Mouse (Mus musculus) G1E (cell line): ENCODE measurements around the gene Rgl3. TPM values are rescaled to one million over a fixed set of nuclear protein-coding genes. Genes with fewer than 3 reads are reported as not detected.

ENCODE experiments used
- ATAC-seq: 2 replicates; pipeline ENCODE4 v1.8.0; 2016; ENCODE audit warnings: mild to moderate bottlenecking; ENCODE audit not compliant: insufficient number of reproducible peaks, poor library complexity, low FRiP score, severe bottlenecking; ENCODE audit errors: extremely low read depth
- DNase-seq: peaks from one replicate; pipeline ENCODE4 v3.0.0; 2012; ENCODE audit warnings: low spot score
- H3K27me3 ChIP-seq: 2 replicates; pipeline ENCODE4 v1.6.1; 2012; ENCODE audit warnings: mild to moderate bottlenecking, low read length, inconsistent platforms; ENCODE audit not compliant: insufficient read depth
- H3K36me3 ChIP-seq: replicated peaks from 2 replicates; pipeline ENCODE3; 2012; ENCODE audit warnings: mild to moderate bottlenecking, inconsistent platforms
- H3K4me1 ChIP-seq: 2 replicates; pipeline ENCODE4 v1.6.1; 2012; ENCODE audit warnings: low read depth, low read length, inconsistent platforms, mixed read lengths; ENCODE audit not compliant: insufficient read depth
- H3K4me3 ChIP-seq: 2 replicates; pipeline ENCODE4 v1.5.1; 2012; ENCODE audit warnings: low read depth, mild to moderate bottlenecking, inconsistent platforms, low read length, moderate library complexity, mixed read lengths
- H3K9me3 ChIP-seq: replicated peaks from 2 replicates; pipeline ENCODE4 v1.6.1; 2012; ENCODE audit warnings: inconsistent platforms
- CTCF ChIP-seq: IDR thresholded peaks from 2 replicates; pipeline ENCODE4 v1.5.1; 2012; ENCODE audit warnings: low read depth, low read length, inconsistent platforms, mixed read lengths
- GATA1 ChIP-seq: IDR thresholded peaks from 2 replicates; pipeline ENCODE4 v1.6.1; 2012; ENCODE audit warnings: borderline replicate concordance, low read length, inconsistent platforms, mixed read lengths
- GATA2 ChIP-seq: IDR thresholded peaks from 2 replicates; pipeline ENCODE4 v1.6.1; 2012; ENCODE audit warnings: low read depth, low read length, inconsistent platforms, borderline replicate concordance
- POLR2AphosphoS5 ChIP-seq: IDR thresholded peaks from 2 replicates; pipeline ENCODE4 v1.6.1; 2012; ENCODE audit warnings: low read depth, low read length, inconsistent platforms; ENCODE audit not compliant: insufficient replicate concordance
- TAL1 ChIP-seq: conservative IDR thresholded peaks from 2 replicates; pipeline ENCODE4 v1.6.1; 2012; ENCODE audit warnings: low read depth, low read length, inconsistent platforms, mixed read lengths
- polyA plus RNA-seq: library from polyadenylated mRNA; stranded (reverse); fragments of >175 nt; gene quantifications from 2 replicates; pipeline ENCODE4 v1.2.3, GENCODE M21; 2012
- total RNA-seq, 2 experiments: library from RNA; stranded (forward) in 1 of 2; stranded (reverse) in 1 of 2; fragments of 200-1000 nt in 1 of 2; fragments of >200 nt in 1 of 2; fragmentation: Nextera tagmentation in 1 of 2; gene quantifications; 2 replicates each; pipeline ENCODE4 v1.2.3; 2014 to 2017

Rgl3 gene
- total and polyA plus RNA-seq, 3 experiments = 0.05 TPM; not detected in 2

DNA sequence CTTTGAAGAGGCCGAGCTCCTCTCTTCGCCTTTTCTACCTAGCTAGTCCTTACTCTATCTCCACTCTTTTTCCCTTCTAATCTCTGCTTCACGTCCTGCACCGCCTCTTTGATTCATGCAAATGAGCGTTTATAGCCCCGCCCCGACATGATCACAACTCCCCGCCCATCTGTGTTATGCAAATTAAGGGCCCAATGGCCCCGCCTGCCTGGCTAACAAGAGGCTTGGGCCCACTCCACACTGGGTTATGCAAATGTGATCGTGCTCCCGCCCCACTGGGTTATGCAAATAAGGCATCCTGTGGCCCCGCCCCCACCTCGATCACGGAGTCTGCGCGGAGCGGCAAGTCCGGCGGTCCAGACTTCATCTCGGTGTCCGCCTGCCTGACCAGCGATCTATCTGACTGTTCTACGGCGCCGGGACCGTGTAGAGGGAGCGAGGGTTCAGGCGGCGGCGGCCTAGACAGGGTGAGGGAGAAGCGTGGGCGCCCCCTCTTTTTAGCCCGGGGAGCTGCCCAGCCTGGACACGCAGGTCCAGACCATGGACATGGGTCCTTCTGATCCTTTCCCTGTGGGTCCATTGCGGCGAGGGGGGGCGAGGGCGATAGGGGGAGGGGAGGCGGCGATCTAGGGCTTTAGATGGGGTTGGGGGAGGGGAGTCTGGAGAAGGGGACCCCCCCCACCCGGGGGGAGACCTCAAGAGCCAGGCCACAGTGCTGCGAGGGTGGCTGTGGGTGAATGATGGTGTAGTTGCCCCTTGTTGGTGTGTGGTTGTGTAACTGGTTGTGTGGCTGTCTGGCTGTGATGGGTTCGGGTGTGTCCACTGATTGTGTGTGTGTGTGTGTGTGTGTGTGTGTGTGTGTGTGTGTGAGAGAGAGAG is 52.3 kb downstream of the Rgl3 start, which contains the start of gene Plppr2:
TSS of gene Plppr2 (plus strand) at position 342 of the 879 bp plus-strand sequence.
- peaks cover 39% of the 10 kb centered on the region for H3K4me1 ChIP-seq
- TF ChIP-seq CTCF (no peak), GATA2 (no peak), GATA1 (no peak)
- peaks cover 12% of the 10 kb centered on the region; the same call in 1 of the 2 replicates for H3K27me3 ChIP-seq
- no peaks in the 10 kb centered on the region for H3K9me3 ChIP-seq
- peak within 1 kb of the TSS; percentile 74 for H3K4me3 ChIP-seq
- DNase-seq (peak; percentile 56), ATAC-seq (peak; percentile 99)
- no peaks in the 10 kb centered on the region for H3K36me3 ChIP-seq

DNA sequence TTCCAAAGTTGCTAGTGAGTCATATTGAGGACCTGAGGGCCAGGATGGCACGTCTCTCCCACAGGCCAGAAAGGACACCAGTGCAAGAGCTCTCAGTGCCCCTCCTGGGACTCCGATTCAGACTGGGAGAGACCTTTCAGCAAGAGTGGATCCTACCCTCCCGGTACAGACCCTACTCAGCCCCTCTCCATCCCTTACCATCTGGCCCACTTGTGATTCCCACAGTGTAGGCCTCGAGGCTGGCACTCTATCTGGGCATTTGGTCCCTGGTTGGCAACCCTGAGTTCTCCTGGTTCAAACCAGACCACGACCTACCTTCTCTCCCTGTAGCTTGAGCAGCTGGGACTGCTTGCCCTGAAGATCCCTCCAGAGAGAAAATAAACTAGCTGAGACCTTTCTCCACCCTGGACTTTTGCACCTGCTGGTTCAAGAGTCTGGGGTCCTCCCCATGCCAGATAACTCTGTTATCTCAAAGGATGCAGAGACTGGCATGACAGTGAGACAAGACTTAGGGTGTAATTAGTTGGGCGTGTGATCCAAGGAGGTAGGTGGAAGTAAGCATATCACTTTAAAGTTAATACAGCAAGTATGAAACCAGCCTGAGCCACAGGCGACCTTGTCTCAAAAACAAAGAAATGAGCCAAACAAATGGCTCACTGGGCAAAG is 53.6 kb downstream of the Rgl3 start:
- peaks cover 11% of the 10 kb centered on the region; the same call in 1 of the 2 replicates for H3K27me3 ChIP-seq
- no peak overlapping the region for H3K4me3 ChIP-seq
- DNase-seq = no peak
- ATAC-seq = no peak
- H3K9me3 ChIP-seq = no peaks in the 10 kb centered on the region
- no peaks in the 10 kb centered on the region for H3K36me3 ChIP-seq
- peaks cover 44% of the 10 kb centered on the region for H3K4me1 ChIP-seq
- TF ChIP-seq CTCF (no peak), POLR2AphosphoS5 (no peak), GATA2 (no peak), TAL1 (no peak), GATA1 (no peak)

DNA sequence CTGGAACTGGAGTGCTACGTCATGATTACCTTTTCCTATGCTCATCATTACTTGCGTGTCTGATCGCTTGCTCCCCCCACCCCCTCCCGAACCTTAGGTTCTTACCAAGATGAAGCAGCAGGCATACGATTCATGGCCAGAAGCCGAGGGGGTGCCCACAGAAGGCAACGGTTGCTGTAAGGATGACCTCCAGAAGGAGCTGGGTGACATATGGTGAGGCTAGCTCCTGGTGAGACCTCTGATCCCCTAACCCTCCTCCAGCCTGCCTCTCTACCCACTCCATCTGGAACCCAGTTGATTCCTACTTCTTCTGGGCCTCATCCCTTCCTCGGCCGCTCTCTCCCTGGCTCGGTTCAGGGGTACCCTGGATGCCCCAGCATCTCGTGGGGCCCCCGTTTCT is 55.2 kb downstream of the Rgl3 start:
- Histone ChIP-seq H3K4me3 (no peak overlapping the region), H3K9me3 (no peaks in the 10 kb centered on the region), H3K4me1 (peaks cover 44% of the 10 kb centered on the region), H3K27me3 (peaks cover 9% of the 10 kb centered on the region; the same call in 1 of the 2 replicates), H3K36me3 (no peaks in the 10 kb centered on the region)
- DNase-seq (no peak), ATAC-seq (no peak)
- TF ChIP-seq CTCF = no peak

DNA sequence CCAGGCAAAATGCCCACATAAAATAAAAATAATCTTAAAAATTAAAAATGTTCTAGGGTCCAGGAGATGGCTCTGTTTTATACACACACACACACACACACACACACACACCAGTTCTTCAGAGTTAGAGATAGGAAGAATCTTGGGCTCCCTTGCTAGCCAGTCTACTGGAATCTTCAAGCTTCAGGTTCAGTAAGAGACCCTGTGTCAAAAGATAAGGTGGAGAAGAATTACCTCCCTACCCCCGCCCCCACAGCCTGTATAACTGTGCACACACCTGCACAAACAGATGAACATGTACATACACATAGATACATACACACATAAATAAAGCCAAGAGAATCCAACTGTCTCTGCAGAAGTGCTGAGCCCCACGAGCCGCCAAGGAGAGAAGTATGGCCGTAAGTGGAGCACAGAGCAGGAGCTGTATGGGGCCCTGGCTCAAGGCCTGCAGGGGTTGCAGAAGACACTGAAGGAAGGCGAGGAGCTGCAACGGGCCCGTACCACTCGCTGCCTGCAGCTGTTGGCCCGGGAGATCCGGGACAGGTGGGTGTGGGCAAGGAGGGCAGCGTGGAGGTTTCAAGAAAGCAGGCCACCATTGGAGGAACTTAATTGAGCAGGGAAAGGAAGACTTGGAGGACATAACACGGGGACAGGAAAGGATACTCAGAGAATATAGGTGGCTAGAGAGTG is 56.7 kb downstream of the Rgl3 start:
- Histone ChIP-seq H3K36me3 (no peaks in the 10 kb centered on the region), H3K9me3 (no peaks in the 10 kb centered on the region), H3K4me3 (peak overlapping the region; percentile 48), H3K27me3 (peaks cover 8% of the 10 kb centered on the region; the same call in 1 of the 2 replicates), H3K4me1 (peaks cover 48% of the 10 kb centered on the region)
- DNase-seq (no peak), ATAC-seq (no peak)
- TF ChIP-seq CTCF (no peak), TAL1 (no peak), POLR2AphosphoS5 (no peak), GATA2 (no peak), GATA1 (no peak)

DNA sequence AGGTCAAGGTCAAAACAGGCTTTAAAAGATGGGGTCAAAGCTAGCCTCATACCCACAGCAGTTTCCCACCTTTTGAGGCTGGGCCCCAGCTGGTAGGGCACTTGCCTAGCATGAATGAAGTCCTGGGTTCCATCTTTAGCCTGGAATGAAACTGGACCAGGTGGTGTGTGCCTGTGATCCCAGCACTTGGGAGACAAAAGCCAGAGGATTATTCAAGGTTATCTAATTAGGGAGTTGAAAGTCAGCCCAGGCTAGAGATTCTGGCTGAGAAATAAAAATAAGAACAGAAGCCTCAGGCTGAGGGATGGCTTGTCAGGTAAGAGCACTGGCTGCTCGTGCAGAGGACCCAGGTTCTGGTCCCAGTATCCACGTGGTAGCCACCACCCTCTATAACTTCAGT is 57.2 kb downstream of the Rgl3 start:
- peaks cover 8% of the 10 kb centered on the region; the same call in 1 of the 2 replicates for H3K27me3 ChIP-seq

DNA sequence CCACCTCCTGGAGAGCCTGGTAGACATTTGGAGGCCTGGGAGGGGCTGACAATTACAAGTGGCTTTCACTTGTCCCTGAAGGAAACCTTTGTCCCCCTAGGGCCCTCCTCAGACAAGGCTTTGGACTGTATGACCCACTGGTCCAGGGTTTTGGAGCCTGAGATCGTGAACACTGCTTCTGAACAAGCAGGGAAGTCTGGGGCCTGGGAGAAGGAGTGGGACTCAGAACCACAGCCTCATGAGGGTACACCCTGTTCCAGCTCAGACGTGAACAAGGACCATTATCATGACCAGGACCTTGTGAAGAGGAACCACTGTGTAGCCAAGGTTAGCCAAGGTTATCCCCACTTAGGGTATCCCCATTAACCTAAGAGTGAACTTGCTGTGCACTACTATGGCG is 60.0 kb downstream of the Rgl3 start:
- no peak for DNase-seq
- Histone ChIP-seq H3K4me1 (peaks cover 51% of the 10 kb centered on the region), H3K9me3 (no peaks in the 10 kb centered on the region), H3K36me3 (peaks cover 17% of the 10 kb centered on the region), H3K27me3 (peaks cover 6% of the 10 kb centered on the region; the same call in 1 of the 2 replicates), H3K4me3 (no peak overlapping the region)
- TF ChIP-seq GATA1 (no peak), POLR2AphosphoS5 (no peak), GATA2 (no peak), CTCF (no peak)
- no peak for ATAC-seq

More for the DNA sequence above, 57.2 kb downstream of the Rgl3 start:
- no peak for DNase-seq
- no peak for ATAC-seq
- Histone ChIP-seq H3K4me1 (peaks cover 49% of the 10 kb centered on the region), H3K36me3 (no peaks in the 10 kb centered on the region), H3K9me3 (no peaks in the 10 kb centered on the region), H3K4me3 (no peak overlapping the region)
- no peak for TF ChIP-seq GATA2
- TF ChIP-seq GATA1 = no peak
